Mouse (Mus musculus): Measurements from ENCODE around the gene Cacna2d3. TPM values are rescaled to one million over a fixed set of nuclear protein-coding genes. Genes with fewer than 3 reads are reported as not detected.
A peak's percentile ranks its signal among the peaks of the same experiment; 100 is the strongest.

The Cacna2d3 gene
- total and polyA plus RNA-seq, 3 experiments: 0.61 to 0.78 (median 0.70) TPM

DNA sequence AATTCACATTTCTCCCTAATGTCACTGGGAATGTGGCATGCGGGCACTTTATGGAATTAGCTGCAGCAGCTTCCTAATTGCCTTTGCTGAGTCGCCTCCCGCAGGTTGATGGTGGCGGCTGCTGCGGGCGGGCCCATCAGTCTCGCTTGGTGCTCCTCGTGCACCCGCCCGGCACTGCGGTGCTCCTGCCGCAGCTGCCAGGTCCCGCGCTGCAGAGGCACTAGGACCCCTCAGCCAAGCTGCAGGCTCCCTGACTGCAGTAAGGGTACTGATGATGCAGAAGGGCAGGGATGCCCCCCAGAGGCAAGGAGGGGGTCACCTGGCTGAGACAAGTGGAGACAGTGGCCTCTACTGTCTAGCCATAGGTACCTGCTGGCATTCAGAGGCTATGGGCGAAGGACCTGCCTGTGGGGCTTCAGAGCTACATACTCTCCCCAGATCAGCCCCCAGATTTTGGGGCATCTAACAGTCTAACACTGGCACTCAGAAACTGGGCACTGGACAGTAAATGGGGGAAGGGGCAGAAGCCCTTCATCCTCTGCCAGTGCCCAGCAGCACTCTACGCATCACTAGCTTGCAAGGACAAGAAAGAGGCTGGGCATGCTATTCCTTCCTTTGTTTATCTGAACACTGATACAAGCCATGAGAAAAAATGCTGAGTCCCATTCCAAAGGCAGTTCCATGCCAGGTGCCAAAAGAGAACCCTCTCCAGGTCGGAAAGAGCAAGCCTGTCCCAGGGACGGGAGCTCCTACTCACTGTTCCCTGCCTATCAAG is 13.9 kb downstream of the Cacna2d3 start:
- H3K27me3 ChIP-seq (ENCODE audit: control insufficient read depth, insufficient read depth, low read length): no peaks in the 10 kb centered on the region
- intact Hi-C loops (cut with DNase I): no loop called here
- H3K36me3 ChIP-seq (ENCODE audit: control insufficient read depth, insufficient read depth, low read length): no peaks in the 10 kb centered on the region
- H3K9ac ChIP-seq (ENCODE audit: low read depth, low read length): no peak overlapping the region
- no peak for DNase-seq
- H3K79me2 ChIP-seq (replicated peaks; ENCODE audit: control insufficient read depth, insufficient read depth, low read length): no peaks in the 10 kb centered on the region
- 31% methylated on average over 18 of the region's 18 CpGs for WGBS
- H3K4me3 ChIP-seq: no peak overlapping the region
- H3K27ac ChIP-seq: no peak overlapping the region
- TF ChIP-seq EP300 (IDR thresholded peaks at IDR 0.05; ENCODE audit: insufficient read depth, low read depth, low read length) (no peak), POLR2A (IDR thresholded peaks at IDR 0.05; ENCODE audit: insufficient read depth, low read depth, low read length) (no peak), CTCF (IDR thresholded peaks at IDR 0.05) (no peak)
- no peaks in the 10 kb centered on the region for H3K4me1 ChIP-seq (ENCODE audit: control insufficient read depth, insufficient read depth, low read length)

- no peak overlapping the region for H3K9ac ChIP-seq (ENCODE audit: low read depth, low read length)
- no peaks in the 10 kb centered on the region for H3K36me3 ChIP-seq (ENCODE audit: control insufficient read depth, insufficient read depth, low read length)
- intact Hi-C loops (cut with DNase I): no loop called here
- H3K79me2 ChIP-seq (replicated peaks; ENCODE audit: control insufficient read depth, insufficient read depth, low read length): no peaks in the 10 kb centered on the region
- no peaks in the 10 kb centered on the region for H3K4me1 ChIP-seq (ENCODE audit: control insufficient read depth, insufficient read depth, low read length)
- H3K27me3 ChIP-seq (ENCODE audit: control insufficient read depth, insufficient read depth, low read length): no peaks in the 10 kb centered on the region
- 18% methylated on average over 5 of the region's 5 CpGs for WGBS
- H3K4me3 ChIP-seq: no peak overlapping the region
- no peak for DNase-seq
- no peak overlapping the region for H3K27ac ChIP-seq
- no peak for TF ChIP-seq EP300 (IDR thresholded peaks at IDR 0.05; ENCODE audit: insufficient read depth, low read depth, low read length)
- TF ChIP-seq CTCF (IDR thresholded peaks at IDR 0.05): no peak
- no peak for TF ChIP-seq POLR2A (IDR thresholded peaks at IDR 0.05; ENCODE audit: insufficient read depth, low read depth, low read length)
Observed at GRCm38 (mm10) chr14:29702762-29703161, 18.9 kb downstream of the Cacna2d3 start.

- Histone ChIP-seq H3K27me3 (ENCODE audit: control insufficient read depth, insufficient read depth, low read length) (no peaks in the 10 kb centered on the region), H3K9ac (ENCODE audit: low read depth, low read length) (no peak overlapping the region), H3K27ac (no peak overlapping the region), H3K36me3 (ENCODE audit: control insufficient read depth, insufficient read depth, low read length) (no peaks in the 10 kb centered on the region), H3K4me3 (no peak overlapping the region), H3K4me1 (ENCODE audit: control insufficient read depth, insufficient read depth, low read length) (no peaks in the 10 kb centered on the region), H3K79me2 (replicated peaks; ENCODE audit: control insufficient read depth, insufficient read depth, low read length) (no peaks in the 10 kb centered on the region)
- 4% methylated on average over 3 of the region's 3 CpGs for WGBS
- intact Hi-C loops (cut with DNase I): no loop called here
- TF ChIP-seq POLR2A (IDR thresholded peaks at IDR 0.05; ENCODE audit: insufficient read depth, low read depth, low read length) (no peak), EP300 (IDR thresholded peaks at IDR 0.05; ENCODE audit: insufficient read depth, low read depth, low read length) (no peak), CTCF (IDR thresholded peaks at IDR 0.05) (peak; percentile 53)
- DNase-seq: no peak
Observed at GRCm38 (mm10) chr14:29696131-29696530, 25.5 kb downstream of the Cacna2d3 start.

- Histone ChIP-seq H3K27me3 (ENCODE audit: control insufficient read depth, insufficient read depth, low read length) (no peaks in the 10 kb centered on the region), H3K36me3 (ENCODE audit: control insufficient read depth, insufficient read depth, low read length) (no peaks in the 10 kb centered on the region), H3K4me3 (no peak overlapping the region), H3K79me2 (replicated peaks; ENCODE audit: control insufficient read depth, insufficient read depth, low read length) (no peaks in the 10 kb centered on the region), H3K9ac (ENCODE audit: low read depth, low read length) (no peak overlapping the region), H3K27ac (no peak overlapping the region), H3K4me1 (ENCODE audit: control insufficient read depth, insufficient read depth, low read length) (no peaks in the 10 kb centered on the region)
- peak in 1 of 2 experiments; percentile 18 for DNase-seq
- 8% methylated on average over 1 of the region's 1 CpGs for WGBS
- intact Hi-C loops (cut with DNase I): no loop called here
- TF ChIP-seq EP300 (IDR thresholded peaks at IDR 0.05; ENCODE audit: insufficient read depth, low read depth, low read length): no peak
- no peak for TF ChIP-seq POLR2A (IDR thresholded peaks at IDR 0.05; ENCODE audit: insufficient read depth, low read depth, low read length)
- no peak for TF ChIP-seq CTCF (IDR thresholded peaks at IDR 0.05)
Observed at GRCm38 (mm10) chr14:29672436-29673050, 49.1 kb downstream of the Cacna2d3 start.

DNA sequence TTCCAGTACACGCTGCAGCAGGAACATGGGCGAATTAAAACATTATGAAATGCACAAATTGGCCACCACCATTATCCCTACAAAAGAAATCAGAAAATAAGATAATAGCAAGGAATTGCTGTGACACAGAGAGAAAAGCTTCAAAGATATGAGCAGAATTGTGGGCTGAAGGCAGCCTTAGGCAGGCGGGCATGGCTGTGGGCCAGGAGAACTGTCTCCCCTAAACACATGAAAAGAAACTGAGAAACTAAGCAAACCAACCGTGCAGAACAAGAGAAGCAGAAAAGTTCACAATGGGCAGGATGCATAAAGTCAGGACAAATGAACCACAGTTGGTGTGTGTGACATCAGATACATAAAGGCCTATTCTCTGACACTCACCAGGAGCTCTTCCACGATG is 51.8 kb downstream of the Cacna2d3 start:
- H3K4me3 ChIP-seq: no peak overlapping the region
- no peak for DNase-seq
- H3K27me3 ChIP-seq (ENCODE audit: control insufficient read depth, insufficient read depth, low read length): no peaks in the 10 kb centered on the region
- H3K4me1 ChIP-seq (ENCODE audit: control insufficient read depth, insufficient read depth, low read length): no peaks in the 10 kb centered on the region
- WGBS: 71% methylated on average over 5 of the region's 5 CpGs
- H3K27ac ChIP-seq: no peak overlapping the region
- H3K9ac ChIP-seq (ENCODE audit: low read depth, low read length): no peak overlapping the region
- TF ChIP-seq CTCF (IDR thresholded peaks at IDR 0.05) (no peak), EP300 (IDR thresholded peaks at IDR 0.05; ENCODE audit: insufficient read depth, low read depth, low read length) (no peak), POLR2A (IDR thresholded peaks at IDR 0.05; ENCODE audit: insufficient read depth, low read depth, low read length) (no peak)
- no peaks in the 10 kb centered on the region for H3K36me3 ChIP-seq (ENCODE audit: control insufficient read depth, insufficient read depth, low read length)
- H3K79me2 ChIP-seq (replicated peaks; ENCODE audit: control insufficient read depth, insufficient read depth, low read length): no peaks in the 10 kb centered on the region
- intact Hi-C loops (cut with DNase I): no loop called here

DNA sequence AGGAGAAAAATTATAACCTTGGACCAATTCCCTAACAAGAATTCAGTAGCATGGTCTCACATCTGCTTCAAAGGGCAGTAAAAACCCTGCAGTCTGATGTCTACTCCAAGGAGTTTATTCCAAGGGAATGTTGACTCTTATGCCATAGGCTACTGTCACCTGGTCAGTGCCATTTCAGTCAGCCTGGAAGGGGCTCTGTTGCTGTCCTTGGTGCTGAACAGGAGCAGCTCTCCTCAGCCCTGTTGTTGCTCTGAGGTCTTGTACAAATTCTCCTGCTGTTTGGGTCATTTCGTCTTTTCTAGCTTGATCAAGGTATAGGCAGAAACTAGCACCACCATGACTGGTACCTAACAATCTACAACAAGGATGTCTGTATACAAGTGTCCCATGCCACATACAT is 64.7 kb downstream of the Cacna2d3 start:
- Histone ChIP-seq H3K36me3 (ENCODE audit: control insufficient read depth, insufficient read depth, low read length) (no peaks in the 10 kb centered on the region), H3K4me1 (ENCODE audit: control insufficient read depth, insufficient read depth, low read length) (no peaks in the 10 kb centered on the region), H3K9ac (ENCODE audit: low read depth, low read length) (no peak overlapping the region), H3K4me3 (no peak overlapping the region), H3K27ac (no peak overlapping the region), H3K27me3 (ENCODE audit: control insufficient read depth, insufficient read depth, low read length) (no peaks in the 10 kb centered on the region), H3K79me2 (replicated peaks; ENCODE audit: control insufficient read depth, insufficient read depth, low read length) (no peaks in the 10 kb centered on the region)
- TF ChIP-seq POLR2A (IDR thresholded peaks at IDR 0.05; ENCODE audit: insufficient read depth, low read depth, low read length) (no peak), CTCF (IDR thresholded peaks at IDR 0.05) (no peak), EP300 (IDR thresholded peaks at IDR 0.05; ENCODE audit: insufficient read depth, low read depth, low read length) (no peak)
- intact Hi-C loops (cut with DNase I): no loop called here
- no peak for DNase-seq
- 33% methylated on average over 1 of the region's 1 CpGs for WGBS
